Mouse (Mus musculus): ENCODE measurements around the gene Spns2.
"Not testable (repeated sequence)": the region's sequence is repeated elsewhere in the genome, so short reads cannot be mapped to it uniquely, and the experiment has no call there.

Spns2 gene

GRCm38 (mm10) chr11:72471381-72471780, 18.3 kb downstream of the Spns2 start:
- no peak for DNase-seq (ENCODE audit: low spot score)

- no peak for DNase-seq (ENCODE audit: low spot score)
Observed at GRCm38 (mm10) chr11:72470004-72470403, 19.7 kb downstream of the Spns2 start.

GRCm38 (mm10) chr11:72469217-72469616, 20.5 kb downstream of the Spns2 start:
- no peak for DNase-seq (ENCODE audit: low spot score)

GRCm38 (mm10) chr11:72468525-72468924, 21.2 kb downstream of the Spns2 start:
- DNase-seq (ENCODE audit: low spot score) = no peak

- DNase-seq (ENCODE audit: low spot score) = no peak
Observed at GRCm38 (mm10) chr11:72466694-72467507, 22.8 kb downstream of the Spns2 start.

GRCm38 (mm10) chr11:72465978-72466693, 23.6 kb downstream of the Spns2 start:
- DNase-seq (ENCODE audit: low spot score) = no peak

GRCm38 (mm10) chr11:72464821-72465220, 24.9 kb downstream of the Spns2 start:
- no peak for DNase-seq (ENCODE audit: low spot score)

GRCm38 (mm10) chr11:72461500-72461981, 28.2 kb downstream of the Spns2 start:
- no peak for DNase-seq (ENCODE audit: low spot score)

- DNase-seq (ENCODE audit: low spot score) = no peak
Observed at GRCm38 (mm10) chr11:72458502-72458901, 31.2 kb downstream of the Spns2 start.

GRCm38 (mm10) chr11:72457995-72458496, 31.7 kb downstream of the Spns2 start:
- no peak for DNase-seq (ENCODE audit: low spot score)

- DNase-seq (ENCODE audit: low spot score) = no peak
Observed at GRCm38 (mm10) chr11:72455694-72456093, 34.0 kb downstream of the Spns2 start.

GRCm38 (mm10) chr11:72453105-72453953, 36.4 kb downstream of the Spns2 start:
- DNase-seq (ENCODE audit: low spot score) = no peak

GRCm38 (mm10) chr11:72452140-72452665, 37.5 kb downstream of the Spns2 start:
- DNase-seq (ENCODE audit: low spot score) = no peak

GRCm38 (mm10) chr11:72447475-72447874, 42.2 kb downstream of the Spns2 start:
- no peak for DNase-seq (ENCODE audit: low spot score)

- DNase-seq (ENCODE audit: low spot score) = peak; percentile 40
Observed at GRCm38 (mm10) chr11:72446311-72447105, 43.2 kb downstream of the Spns2 start.

GRCm38 (mm10) chr11:72440965-72441664, 48.6 kb downstream of the Spns2 start, which contains the start of gene Mybbp1a:
Gene Mybbp1a, plus strand, starts transcription at chr11:72441355.
- peak; percentile 94 for DNase-seq (ENCODE audit: low spot score)

GRCm38 (mm10) chr11:72440597-72440964, 49.1 kb downstream of the Spns2 start:
- DNase-seq (ENCODE audit: low spot score) = not testable (repeated sequence)

- DNase-seq (ENCODE audit: low spot score) = no peak
Observed at GRCm38 (mm10) chr11:72438411-72438810, 51.3 kb downstream of the Spns2 start.

GRCm38 (mm10) chr11:72436756-72437650, 52.7 kb downstream of the Spns2 start:
- no peak for DNase-seq (ENCODE audit: low spot score)
